Mouse (Mus musculus): ENCODE measurements at regions not wholly inside any gene's neighbourhood (a gene's known extent, or its start where the extent isn't known, plus 50 kb on each side); places are given as distances from the start of the nearest gene placed in this dataset.
A peak's percentile ranks its signal among the peaks of the same experiment; 100 is the strongest.

- H3K4me3 ChIP-seq: no peak overlapping the region
- no peaks in the 10 kb centered on the region for H3K9me3 ChIP-seq
- no peak overlapping the region for H3K9ac ChIP-seq
- no peaks in the 10 kb centered on the region for H3K36me3 ChIP-seq
- H3K4me1 ChIP-seq: no peaks in the 10 kb centered on the region
- H3K27ac ChIP-seq: no peak overlapping the region
- no peaks in the 10 kb centered on the region for H3K27me3 ChIP-seq (replicated peaks)
- ATAC-seq (ENCODE audit: low FRiP score, low read depth): no peak
- WGBS: 58% methylated on average over 3 of the region's 3 CpGs
- no peak overlapping the region for H3K4me2 ChIP-seq (replicated peaks)
These were observed 81.8 kb upstream of the Barx2 start for GRCm38 (mm10) chr9:31995101-31995500.

- Histone ChIP-seq H3K4me3 (no peak overlapping the region), H3K4me2 (replicated peaks) (no peak overlapping the region), H3K9ac (no peak overlapping the region), H3K27me3 (replicated peaks) (no peaks in the 10 kb centered on the region), H3K9me3 (no peaks in the 10 kb centered on the region), H3K4me1 (no peaks in the 10 kb centered on the region), H3K27ac (no peak overlapping the region), H3K36me3 (no peaks in the 10 kb centered on the region)
- WGBS: 51% methylated on average over 4 of the region's 4 CpGs
- no peak for ATAC-seq (ENCODE audit: low FRiP score, low read depth)
These were observed 82.4 kb upstream of the Barx2 start for GRCm38 (mm10) chr9:31995700-31996099.

DNA sequence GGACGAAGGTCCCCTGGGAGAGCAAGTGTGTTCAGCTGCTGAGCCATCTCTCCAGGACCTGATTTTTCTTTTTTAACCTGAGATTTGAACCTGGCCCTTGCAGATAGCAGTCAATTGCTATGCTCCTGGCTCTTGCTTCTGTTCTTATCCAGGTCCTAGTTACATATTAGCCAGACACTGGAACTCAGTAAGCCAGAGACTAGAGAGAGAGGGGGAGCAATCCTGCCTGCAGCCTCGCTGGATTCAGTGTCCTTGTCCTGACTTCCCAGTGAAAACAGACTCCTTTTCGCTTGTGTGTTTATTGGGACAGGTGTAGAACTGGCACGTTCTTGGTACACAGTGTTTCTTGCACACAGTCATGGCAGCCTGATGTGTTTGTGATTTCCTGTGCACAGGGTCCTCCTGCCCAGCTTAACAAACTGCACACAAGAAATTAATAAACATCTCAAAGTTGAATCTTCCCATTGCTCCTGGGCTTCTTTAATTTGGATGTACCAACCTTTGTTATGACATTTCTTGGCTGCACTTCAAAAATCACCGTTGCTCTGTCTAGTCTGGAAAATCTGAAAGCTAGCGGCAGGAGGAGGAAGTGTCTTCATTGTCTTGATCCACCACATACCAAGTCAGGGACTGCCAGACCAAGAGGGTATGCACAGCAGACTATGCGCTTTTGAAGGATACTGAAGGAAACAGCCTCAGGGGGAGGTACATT lies 83.4 kb upstream of the Barx2 start:
- WGBS: 61% methylated on average over 7 of the region's 7 CpGs
- no peak for ATAC-seq (ENCODE audit: low FRiP score, low read depth)
- H3K36me3 ChIP-seq: no peaks in the 10 kb centered on the region
- no peaks in the 10 kb centered on the region for H3K27me3 ChIP-seq (replicated peaks)
- H3K4me1 ChIP-seq: no peaks in the 10 kb centered on the region
- no peaks in the 10 kb centered on the region for H3K9me3 ChIP-seq
- no peak overlapping the region for H3K9ac ChIP-seq
- no peak overlapping the region for H3K4me3 ChIP-seq
- H3K27ac ChIP-seq: no peak overlapping the region
- no peak overlapping the region for H3K4me2 ChIP-seq (replicated peaks)

GRCm38 (mm10) chr9:31997178-31998097 lies 84.2 kb upstream of the Barx2 start:
- no peaks in the 10 kb centered on the region for H3K4me1 ChIP-seq
- WGBS: 65% methylated on average over 25 of the region's 25 CpGs
- H3K36me3 ChIP-seq: no peaks in the 10 kb centered on the region
- H3K27ac ChIP-seq: no peak overlapping the region
- H3K9ac ChIP-seq: no peak overlapping the region
- ATAC-seq (ENCODE audit: low FRiP score, low read depth): peak; percentile 29; the same call in 1 of the 2 replicates
- no peak overlapping the region for H3K4me2 ChIP-seq (replicated peaks)
- no peak overlapping the region for H3K4me3 ChIP-seq
- H3K9me3 ChIP-seq: no peaks in the 10 kb centered on the region
- H3K27me3 ChIP-seq (replicated peaks): no peaks in the 10 kb centered on the region

DNA sequence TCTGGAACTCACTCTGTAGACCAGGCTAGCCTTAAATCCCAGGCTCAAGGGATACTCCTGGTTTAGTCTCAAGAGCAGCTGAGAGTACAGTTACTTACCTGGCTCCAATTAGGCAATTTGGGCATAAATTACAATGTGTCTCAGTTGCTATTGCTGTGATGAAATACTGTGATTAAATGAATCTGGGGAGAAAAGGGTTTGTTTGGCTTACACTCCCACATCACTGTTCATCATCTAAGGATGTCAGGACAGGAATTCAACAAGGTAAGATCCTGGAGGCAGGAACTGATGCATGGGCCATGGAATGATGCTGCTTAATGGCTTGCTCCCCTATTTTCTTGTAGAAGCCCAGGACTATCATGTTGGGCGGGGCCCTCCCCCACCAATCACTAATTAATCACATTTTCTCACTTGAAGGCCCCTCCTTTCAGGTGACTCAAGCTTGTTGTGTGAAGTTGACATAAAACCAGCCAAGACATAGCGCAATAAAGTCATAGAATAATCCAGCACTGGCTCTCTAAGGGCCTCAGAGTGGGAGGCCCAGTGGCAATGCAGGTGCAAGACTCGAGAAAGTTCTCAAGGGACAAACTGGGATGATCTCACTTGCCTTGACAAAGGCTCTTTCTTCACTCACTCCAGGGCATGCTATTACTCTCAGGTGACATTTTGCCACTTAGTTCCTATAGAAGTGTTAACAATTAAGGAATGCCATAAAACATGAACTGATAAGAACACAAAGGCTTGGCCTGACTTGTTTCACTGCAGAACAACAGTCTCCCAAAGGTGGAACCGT lies 85.4 kb upstream of the Barx2 start:
- Histone ChIP-seq H3K4me2 (replicated peaks) (no peak overlapping the region), H3K9ac (no peak overlapping the region), H3K4me3 (no peak overlapping the region), H3K36me3 (no peaks in the 10 kb centered on the region), H3K9me3 (no peaks in the 10 kb centered on the region), H3K27me3 (replicated peaks) (no peaks in the 10 kb centered on the region), H3K4me1 (no peaks in the 10 kb centered on the region), H3K27ac (no peak overlapping the region)
- WGBS: 52% methylated on average over 4 of the region's 4 CpGs
- ATAC-seq (ENCODE audit: low FRiP score, low read depth): no peak

GRCm38 (mm10) chr9:31999760-32000159 lies 86.5 kb upstream of the Barx2 start:
- no peak for ATAC-seq (ENCODE audit: low FRiP score, low read depth)
- Histone ChIP-seq H3K27ac (no peak overlapping the region), H3K27me3 (replicated peaks) (no peaks in the 10 kb centered on the region), H3K36me3 (no peaks in the 10 kb centered on the region), H3K9me3 (no peaks in the 10 kb centered on the region), H3K4me1 (no peaks in the 10 kb centered on the region), H3K4me2 (replicated peaks) (no peak overlapping the region), H3K9ac (no peak overlapping the region), H3K4me3 (no peak overlapping the region)
- 71% methylated on average over 1 of the region's 1 CpGs for WGBS

- no peak overlapping the region for H3K9ac ChIP-seq
- no peaks in the 10 kb centered on the region for H3K36me3 ChIP-seq
- H3K4me3 ChIP-seq: no peak overlapping the region
- H3K27ac ChIP-seq: no peak overlapping the region
- no peak for ATAC-seq (ENCODE audit: low FRiP score, low read depth)
- no peaks in the 10 kb centered on the region for H3K9me3 ChIP-seq
- H3K27me3 ChIP-seq (replicated peaks): no peaks in the 10 kb centered on the region
- 63% methylated on average over 4 of the region's 4 CpGs for WGBS
- no peaks in the 10 kb centered on the region for H3K4me1 ChIP-seq
- H3K4me2 ChIP-seq (replicated peaks): no peak overlapping the region
These were observed 89.7 kb upstream of the Barx2 start for GRCm38 (mm10) chr9:32002924-32003323.

- no peaks in the 10 kb centered on the region for H3K27me3 ChIP-seq (replicated peaks)
- no peak overlapping the region for H3K4me2 ChIP-seq (replicated peaks)
- no peak for ATAC-seq (ENCODE audit: low FRiP score, low read depth)
- whole genome bisulfite sequencing: 92% methylated on average over 7 of the region's 7 CpGs
- no peaks in the 10 kb centered on the region for H3K9me3 ChIP-seq
- H3K4me1 ChIP-seq: no peaks in the 10 kb centered on the region
- H3K9ac ChIP-seq: no peak overlapping the region
- H3K4me3 ChIP-seq: no peak overlapping the region
- no peaks in the 10 kb centered on the region for H3K36me3 ChIP-seq
- H3K27ac ChIP-seq: no peak overlapping the region
These were observed 90.5 kb upstream of the Barx2 start for GRCm38 (mm10) chr9:32003730-32004129.

- Histone ChIP-seq H3K27me3 (replicated peaks) (no peaks in the 10 kb centered on the region), H3K36me3 (no peaks in the 10 kb centered on the region), H3K4me3 (no peak overlapping the region), H3K27ac (no peak overlapping the region), H3K4me1 (no peaks in the 10 kb centered on the region), H3K9me3 (no peaks in the 10 kb centered on the region), H3K9ac (no peak overlapping the region), H3K4me2 (replicated peaks) (no peak overlapping the region)
- WGBS: 51% methylated on average over 9 of the region's 9 CpGs
- ATAC-seq (ENCODE audit: low FRiP score, low read depth): no peak
These were observed 92.1 kb upstream of the Barx2 start for GRCm38 (mm10) chr9:32005348-32005747.

- Histone ChIP-seq H3K27ac (no peak overlapping the region), H3K27me3 (replicated peaks) (no peaks in the 10 kb centered on the region), H3K4me1 (no peaks in the 10 kb centered on the region), H3K9ac (no peak overlapping the region), H3K4me3 (no peak overlapping the region), H3K36me3 (no peaks in the 10 kb centered on the region), H3K4me2 (replicated peaks) (no peak overlapping the region), H3K9me3 (no peaks in the 10 kb centered on the region)
- WGBS: 78% methylated on average over 4 of the region's 4 CpGs
- ATAC-seq (ENCODE audit: low FRiP score, low read depth): no peak
These were observed 93.1 kb upstream of the Barx2 start for GRCm38 (mm10) chr9:32006350-32006749.

- no peak overlapping the region for H3K27ac ChIP-seq
- no peaks in the 10 kb centered on the region for H3K27me3 ChIP-seq (replicated peaks)
- no peak overlapping the region for H3K4me3 ChIP-seq
- H3K4me1 ChIP-seq: no peaks in the 10 kb centered on the region
- no peak overlapping the region for H3K9ac ChIP-seq
- 54% methylated on average over 11 of the region's 11 CpGs for WGBS
- ATAC-seq (ENCODE audit: low FRiP score, low read depth): no peak
- H3K4me2 ChIP-seq (replicated peaks): no peak overlapping the region
- H3K36me3 ChIP-seq: no peaks in the 10 kb centered on the region
- no peaks in the 10 kb centered on the region for H3K9me3 ChIP-seq
These were observed 97.9 kb upstream of the Barx2 start for GRCm38 (mm10) chr9:32010953-32011770.

Measured in neural tube, embryonic 12.5 days (tissue).